11 mouse cellular contexts compared by ENCODE assay signal in genomic region chr6:35102457-35102856, GRCm38 (mm10).
"Had no signal": no experiment of that assay in that cellular context is flagged by ENCODE, and none has a peak within 500 bp of the region (broad histone marks: within the 10 kb centered on the region; RNA-seq: fewer than 3 reads in every experiment).

No protein-coding gene starts in this region.

- DNase-seq: kidney, adult 8-10 months; kidney, postnatal 4 days; liver; liver, embryonic 13.5 days; liver, postnatal 0 days; right cerebral cortex, postnatal 14 days; thymus, adult 18-20 months; thymus, postnatal 25 days had no signal

- H3K4me3 ChIP-seq: limb, embryonic 12.5 days; liver, embryonic 13.5 days; midbrain, embryonic 13.5 days had no signal

- H3K27me3 ChIP-seq: limb, embryonic 12.5 days; liver, embryonic 13.5 days; midbrain, embryonic 13.5 days had no signal

- H3K27ac ChIP-seq: limb, embryonic 12.5 days; liver, embryonic 13.5 days; midbrain, embryonic 13.5 days had no signal

- ATAC-seq: intestine, postnatal 0 days; liver, postnatal 0 days; midbrain, embryonic 13.5 days had no signal
